21 mouse cellular contexts compared by ENCODE assay signal in genomic region chr1:12555859-12556258, GRCm38 (mm10).
A peak's percentile ranks its signal among the peaks of the same experiment; 100 is the strongest.
DNase-seq lines count a peak whose midpoint lies in the region; ATAC-seq and TF ChIP-seq lines count a peak whose summit lies in the region.
"Had no signal": no experiment of that assay in that cellular context is flagged by ENCODE, and none has a peak within 500 bp of the region (broad histone marks: within the 10 kb centered on the region; RNA-seq: fewer than 3 reads in every experiment).

No protein-coding gene starts in this region.

- no peak overlapping the region for H3K4me3 ChIP-seq in forebrain, embryonic 15.5 days
- no peak overlapping the region for H3K4me3 ChIP-seq in forebrain, embryonic 13.5 days
- H3K4me3 ChIP-seq: hindbrain, embryonic 10.5 days; liver, embryonic 13.5 days; midbrain, embryonic 10.5 days; stomach, embryonic 15.5 days had no signal

- H3K4me1 ChIP-seq in forebrain, embryonic 15.5 days: no peaks in the 10 kb centered on the region
- H3K4me1 ChIP-seq in forebrain, embryonic 13.5 days: no peaks in the 10 kb centered on the region
- H3K4me1 ChIP-seq: hindbrain, embryonic 10.5 days; liver, embryonic 13.5 days; midbrain, embryonic 10.5 days; stomach, embryonic 15.5 days had no signal

- TF ChIP-seq POLR2A in brain, embryonic 14.5 days (IDR thresholded peaks at IDR 0.05; ENCODE audit: borderline replicate concordance, extremely low read depth, insufficient read depth, insufficient read length, poor library complexity, severe bottlenecking): no peak

- no peaks in the 10 kb centered on the region for H3K36me3 ChIP-seq in forebrain, embryonic 15.5 days
- H3K36me3 ChIP-seq in forebrain, embryonic 13.5 days (ENCODE audit: poor library complexity, severe bottlenecking): no peaks in the 10 kb centered on the region
- H3K36me3 ChIP-seq: hindbrain, embryonic 10.5 days; liver, embryonic 13.5 days; midbrain, embryonic 10.5 days; stomach, embryonic 15.5 days had no signal

- H3K4me2 ChIP-seq in forebrain, embryonic 15.5 days (replicated peaks): no peak overlapping the region
- no peak overlapping the region for H3K4me2 ChIP-seq in forebrain, embryonic 13.5 days
- H3K4me2 ChIP-seq: liver, embryonic 13.5 days; lung, embryonic 14.5 days; stomach, embryonic 15.5 days had no signal

- intact Hi-C loops in left cerebral cortex, postnatal 36 days (cut with DNase I): no loop called here
- intact Hi-C loops in left cerebral cortex, postnatal 10 days (cut with DNase I): no loop called here

- H3K9ac ChIP-seq in forebrain, embryonic 15.5 days (replicated peaks): no peak overlapping the region
- H3K9ac ChIP-seq in forebrain, embryonic 13.5 days: no peak overlapping the region
- H3K9ac ChIP-seq: liver, embryonic 13.5 days; lung, embryonic 14.5 days; stomach, embryonic 15.5 days had no signal

- no peaks in the 10 kb centered on the region for H3K9me3 ChIP-seq in forebrain, embryonic 15.5 days
- no peaks in the 10 kb centered on the region for H3K9me3 ChIP-seq in forebrain, embryonic 13.5 days (replicated peaks)
- H3K9me3 ChIP-seq: hindbrain, embryonic 10.5 days; liver, embryonic 13.5 days; midbrain, embryonic 10.5 days; stomach, embryonic 15.5 days had no signal

- TF ChIP-seq CTCF in brain, embryonic 14.5 days (IDR thresholded peaks at IDR 0.05; ENCODE audit: borderline replicate concordance, extremely low read depth, insufficient read depth, insufficient read length): no peak

- WGBS in forebrain, embryonic 15.5 days: 47% methylated on average over 4 of the region's 4 CpGs
- WGBS in forebrain, embryonic 13.5 days: 61% methylated on average over 4 of the region's 4 CpGs

- peak; percentile 5 to 7 for DNase-seq in left cerebral cortex, postnatal 36 days (ENCODE audit: low spot score in 2 of 2)
- DNase-seq in left cerebral cortex, postnatal 10 days (ENCODE audit: extremely low spot score in 1 of 2, low spot score in 2 of 2): no peak
- DNase-seq in brain, embryonic 14.5 days (ENCODE audit: low read depth): peak; percentile 63
- peak; percentile 18 for DNase-seq in layer of hippocampus, postnatal 36 days
- no peak for DNase-seq in natural killer cell, adult 2 months (ENCODE audit: low spot score in 2 of 2)
- DNase-seq: adrenal gland, postnatal 25 days; cerebellum, adult 18-20 months; cerebellum, postnatal 25 days; embryo, embryonic 11 days; liver, embryonic 13.5 days; lung, embryonic 14.5 days; lung, postnatal 4 days; thymus, adult 2 months had no signal

- no peak overlapping the region for H3K27ac ChIP-seq in forebrain, embryonic 15.5 days (replicated peaks)
- no peak overlapping the region for H3K27ac ChIP-seq in forebrain, embryonic 13.5 days
- H3K27ac ChIP-seq: hindbrain, embryonic 10.5 days; hindbrain, postnatal 0 days; liver, embryonic 13.5 days; midbrain, embryonic 10.5 days; stomach, embryonic 15.5 days had no signal

- ATAC-seq in forebrain, embryonic 15.5 days (replicated peaks): 0 out of 2 replicates have a peak, but pooled peaks have one; percentile 46
- ATAC-seq in forebrain, embryonic 13.5 days: no peak
- ATAC-seq: CD4-positive, CD25-positive, alpha-beta regulatory T cell, adult 4 months; hindbrain, postnatal 0 days; intestine, postnatal 0 days had no signal

- H3K27me3 ChIP-seq in forebrain, embryonic 15.5 days: no peaks in the 10 kb centered on the region
- H3K27me3 ChIP-seq in forebrain, embryonic 13.5 days: no peaks in the 10 kb centered on the region
- H3K27me3 ChIP-seq: liver, embryonic 13.5 days; stomach, embryonic 15.5 days had no signal

Comparison
In these comparisons a context has a peak if more than half of its experiments do, and no peak if none do; other contexts are left out.
1. DNase-seq: peak in left cerebral cortex, postnatal 36 days (2 of 2), brain, embryonic 14.5 days (single experiment) and layer of hippocampus, postnatal 36 days (2 of 2); none in left cerebral cortex, postnatal 10 days (0 of 2) and natural killer cell, adult 2 months (0 of 2).